Mouse (Mus musculus): ENCODE results near the gene Spata31d1c. TPM values are rescaled to one million over a fixed set of nuclear protein-coding genes. Genes with fewer than 3 reads are reported as not detected.
A peak's percentile ranks its signal among the peaks of the same experiment; 100 is the strongest.

The Spata31d1c gene
- total and polyA plus RNA-seq, 3 experiments = not detected

GRCm38 (mm10) chr13:65005414-65005813 is 27.4 kb upstream of the Spata31d1c start:
- peak; percentile 6 for DNase-seq (ENCODE audit: extremely low read depth)
- in situ Hi-C loops (cut with MboI; ENCODE audit: low pct_ligation_motif_present, low pct_unique_long_range_greater_than_20kb, low sequenced_read_pairs) = no loop called here

DNA sequence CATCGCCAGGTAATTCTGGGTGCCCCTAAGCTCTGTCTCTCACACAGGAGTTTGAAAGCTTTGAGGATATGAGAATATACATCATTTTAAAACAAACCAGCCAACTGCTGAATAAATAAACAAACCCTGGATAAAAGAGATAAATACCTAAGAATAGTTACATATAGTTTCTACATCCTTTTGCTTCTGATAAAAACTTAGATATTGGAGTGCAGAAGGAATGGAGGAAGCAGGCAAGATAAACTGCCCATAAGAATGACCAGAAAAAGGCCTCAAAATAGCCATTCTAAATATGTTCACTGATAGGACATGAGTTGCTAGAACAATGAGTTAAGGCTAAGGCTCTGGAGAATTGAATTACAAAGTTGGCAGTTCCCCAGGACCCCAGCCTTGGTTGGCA is 26.1 kb upstream of the Spata31d1c start:
- no peaks in the 10 kb centered on the region for H3K9me3 ChIP-seq (replicated peaks; ENCODE audit: low read length)
- H3K4me3 ChIP-seq (replicated peaks in 1 of 3; ENCODE audit: low read depth in 2 of 3, low read length in 2 of 3, poor library complexity in 1 of 3) = no peak overlapping the region
- no peaks in the 10 kb centered on the region for H3K27me3 ChIP-seq (replicated peaks)
- no peak for DNase-seq (ENCODE audit: extremely low read depth)
- no peak overlapping the region for H3K9ac ChIP-seq (ENCODE audit: insufficient read depth, low read depth)
- no peak overlapping the region for H3K4me2 ChIP-seq (ENCODE audit: insufficient read depth, low read depth, poor library complexity, severe bottlenecking)
- dilution Hi-C loops (cut with MboI; ENCODE audit: extremely low pct_ligation_motif_present, extremely low pct_unique_long_range_greater_than_20kb, low sequenced_read_pairs) (no loop called here), in situ Hi-C loops (cut with MboI; ENCODE audit: low pct_ligation_motif_present, low pct_unique_long_range_greater_than_20kb, low sequenced_read_pairs) (no loop called here)
- no peak overlapping the region for H3K27ac ChIP-seq (ENCODE audit: insufficient read depth, low read depth)
- H3K4me1 ChIP-seq (ENCODE audit: control insufficient read depth in 1 of 2, insufficient read depth in 2 of 2) = no peaks in the 10 kb centered on the region
- no peak for TF ChIP-seq PAX5 (IDR thresholded peaks at IDR 0.05; ENCODE audit: low read length)
- TF ChIP-seq ZMIZ1 (IDR thresholded peaks at IDR 0.05; ENCODE audit: low read depth, low read length) = no peak
- no peak for TF ChIP-seq MEF2A (IDR thresholded peaks at IDR 0.05; ENCODE audit: borderline replicate concordance, low read depth, low read length)
- no peak for TF ChIP-seq RAD21 (IDR thresholded peaks at IDR 0.05; ENCODE audit: low read depth, low read length)
- no peak for TF ChIP-seq E2F4 (IDR thresholded peaks at IDR 0.05; ENCODE audit: insufficient replicate concordance, low read depth, low read length)
- TF ChIP-seq MAZ (IDR thresholded peaks at IDR 0.05; ENCODE audit: low read depth, low read length) = no peak
- TF ChIP-seq SMC3 (IDR thresholded peaks at IDR 0.05; ENCODE audit: low read depth, low read length) = no peak
- no peak for TF ChIP-seq MXI1 (IDR thresholded peaks at IDR 0.05; ENCODE audit: low read depth, low read length)
- H3K36me3 ChIP-seq (replicated peaks in 1 of 2; ENCODE audit: control insufficient read depth in 1 of 2, insufficient read depth in 1 of 2, low read length in 1 of 2) = no peaks in the 10 kb centered on the region
- H3K79me2 ChIP-seq (replicated peaks; ENCODE audit: control insufficient read depth, extremely low read depth, insufficient read depth, poor library complexity, severe bottlenecking) = no peaks in the 10 kb centered on the region

More at GRCm38 (mm10) chr13:65005414-65005813, 27.4 kb upstream of the Spata31d1c start:
- Histone ChIP-seq H3K9me3 (replicated peaks; ENCODE audit: low read length) (no peaks in the 10 kb centered on the region), H3K27me3 (replicated peaks) (no peaks in the 10 kb centered on the region), H3K4me2 (ENCODE audit: insufficient read depth, low read depth, poor library complexity, severe bottlenecking) (no peak overlapping the region), H3K79me2 (replicated peaks; ENCODE audit: control insufficient read depth, extremely low read depth, insufficient read depth, poor library complexity, severe bottlenecking) (no peaks in the 10 kb centered on the region), H3K36me3 (replicated peaks in 1 of 2; ENCODE audit: control insufficient read depth in 1 of 2, insufficient read depth in 1 of 2, low read length in 1 of 2) (no peaks in the 10 kb centered on the region), H3K4me3 (replicated peaks in 1 of 3; ENCODE audit: low read depth in 2 of 3, low read length in 2 of 3, poor library complexity in 1 of 3) (no peak overlapping the region), H3K9ac (ENCODE audit: insufficient read depth, low read depth) (no peak overlapping the region), H3K27ac (ENCODE audit: insufficient read depth, low read depth) (no peak overlapping the region), H3K4me1 (ENCODE audit: control insufficient read depth in 1 of 2, insufficient read depth in 2 of 2) (no peaks in the 10 kb centered on the region)
- dilution Hi-C loops (cut with MboI; ENCODE audit: extremely low pct_ligation_motif_present, extremely low pct_unique_long_range_greater_than_20kb, low sequenced_read_pairs) = no loop called here
- TF ChIP-seq CTCF (conservative IDR thresholded peaks at IDR 0.05 in 1 of 2, IDR thresholded peaks at IDR 0.05 in 1 of 2; ENCODE audit: low read depth in 2 of 2, low read length in 2 of 2) (peak in 1 of 2 experiments; percentile 34; a peak in 2 of 4 replicates), NELFE (IDR thresholded peaks at IDR 0.05; ENCODE audit: low read depth, low read length) (no peak), ZNF384 (IDR thresholded peaks at IDR 0.05; ENCODE audit: low read depth, low read length) (no peak), MAX (IDR thresholded peaks at IDR 0.05; ENCODE audit: low read length) (no peak), RAD21 (IDR thresholded peaks at IDR 0.05; ENCODE audit: low read depth, low read length) (peak; percentile 29), ZKSCAN1 (IDR thresholded peaks at IDR 0.05; ENCODE audit: borderline replicate concordance, low read depth, low read length) (no peak), MAFK (IDR thresholded peaks at IDR 0.05; ENCODE audit: insufficient replicate concordance, low read length) (no peak)

GRCm38 (mm10) chr13:65007971-65008370 is 24.9 kb upstream of the Spata31d1c start:
- Histone ChIP-seq H3K9me3 (replicated peaks; ENCODE audit: low read length) (no peaks in the 10 kb centered on the region), H3K27ac (ENCODE audit: insufficient read depth, low read depth) (no peak overlapping the region), H3K4me1 (ENCODE audit: control insufficient read depth in 1 of 2, insufficient read depth in 2 of 2) (no peaks in the 10 kb centered on the region), H3K9ac (ENCODE audit: insufficient read depth, low read depth) (no peak overlapping the region), H3K4me2 (ENCODE audit: insufficient read depth, low read depth, poor library complexity, severe bottlenecking) (no peak overlapping the region), H3K79me2 (replicated peaks; ENCODE audit: control insufficient read depth, extremely low read depth, insufficient read depth, poor library complexity, severe bottlenecking) (no peaks in the 10 kb centered on the region), H3K36me3 (replicated peaks in 1 of 2; ENCODE audit: control insufficient read depth in 1 of 2, insufficient read depth in 1 of 2, low read length in 1 of 2) (no peaks in the 10 kb centered on the region), H3K27me3 (replicated peaks) (no peaks in the 10 kb centered on the region), H3K4me3 (replicated peaks in 1 of 3; ENCODE audit: low read depth in 2 of 3, low read length in 2 of 3, poor library complexity in 1 of 3) (no peak overlapping the region)
- no peak for DNase-seq (ENCODE audit: extremely low read depth)
- dilution Hi-C loops (cut with MboI; ENCODE audit: extremely low pct_ligation_motif_present, extremely low pct_unique_long_range_greater_than_20kb, low sequenced_read_pairs) = no loop called here
- no peak for TF ChIP-seq CTCF (conservative IDR thresholded peaks at IDR 0.05 in 1 of 2, IDR thresholded peaks at IDR 0.05 in 1 of 2; ENCODE audit: low read depth in 2 of 2, low read length in 2 of 2)
- TF ChIP-seq POLR2AphosphoS2 (IDR thresholded peaks at IDR 0.05; ENCODE audit: low read depth, low read length) = no peak
- TF ChIP-seq SMC3 (IDR thresholded peaks at IDR 0.05; ENCODE audit: low read depth, low read length) = no peak
- TF ChIP-seq UBTF (IDR thresholded peaks at IDR 0.05; ENCODE audit: low read depth, low read length) = no peak
- no peak for TF ChIP-seq JUND (conservative IDR thresholded peaks at IDR 0.05; ENCODE audit: low read depth, low read length)
- no peak for TF ChIP-seq TCF12 (IDR thresholded peaks at IDR 0.05; ENCODE audit: low read depth, low read length)
- no peak for TF ChIP-seq CHD1 (IDR thresholded peaks at IDR 0.05; ENCODE audit: low read depth, low read length)
- no peak for TF ChIP-seq ZMIZ1 (IDR thresholded peaks at IDR 0.05; ENCODE audit: low read depth, low read length)
- TF ChIP-seq MAZ (IDR thresholded peaks at IDR 0.05; ENCODE audit: low read depth, low read length) = no peak
- in situ Hi-C loops (cut with MboI; ENCODE audit: low pct_ligation_motif_present, low pct_unique_long_range_greater_than_20kb, low sequenced_read_pairs) = no loop called here
